Mouse (Mus musculus) thymus, postnatal 10 days (tissue): ENCODE data around the gene Glb1l.
A peak's percentile ranks its signal among the peaks of the same experiment; 100 is the strongest.
"Not testable (repeated sequence)": the region's sequence is repeated elsewhere in the genome, so short reads cannot be mapped to it uniquely, and the experiment has no call there.

ENCODE experiments used
- DNase-seq, 2 experiments: peaks; one replicate each; pipeline ENCODE4 v3.0.0; 2021; ENCODE audit warnings: low spot score in 2 of 2

Gene Glb1l

GRCm38 (mm10) chr1:75210136-75211087, at the start of gene Glb1l, which contains the start of gene Stk16:
TSS of gene Glb1l (minus strand) at chr1:75210813.
TSS of gene Stk16 (plus strand) at chr1:75210838.
- DNase-seq, result peak; percentile 91 to 96

DNA sequence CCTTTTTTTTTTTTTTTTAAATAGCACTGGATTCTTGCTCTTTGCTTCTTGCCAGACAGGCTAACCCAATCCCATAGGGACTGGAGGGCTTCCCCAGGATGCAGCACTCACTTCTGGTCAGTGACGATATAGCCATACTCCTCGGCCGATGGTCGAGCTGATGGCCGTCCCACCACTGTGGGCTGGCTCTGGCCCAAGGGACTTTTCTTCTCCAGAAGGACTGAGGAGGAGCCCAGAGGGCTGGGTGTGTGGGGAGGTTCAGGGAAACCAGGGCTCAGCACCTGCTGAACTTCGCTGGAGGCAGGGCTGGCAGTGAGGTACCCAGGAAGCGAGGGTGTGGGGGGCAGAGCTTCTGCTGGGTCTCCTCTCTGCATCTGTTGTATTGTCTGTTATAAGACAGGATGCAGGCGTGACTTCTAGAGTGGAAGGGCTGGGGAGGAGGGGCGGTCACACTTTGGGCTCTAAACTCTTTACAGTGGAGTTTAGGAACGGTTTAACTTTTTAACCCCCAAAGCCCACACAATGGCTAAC, 45.0 kb upstream of the Glb1l start:
- DNase-seq, result peak; percentile 64 to 72

DNA sequence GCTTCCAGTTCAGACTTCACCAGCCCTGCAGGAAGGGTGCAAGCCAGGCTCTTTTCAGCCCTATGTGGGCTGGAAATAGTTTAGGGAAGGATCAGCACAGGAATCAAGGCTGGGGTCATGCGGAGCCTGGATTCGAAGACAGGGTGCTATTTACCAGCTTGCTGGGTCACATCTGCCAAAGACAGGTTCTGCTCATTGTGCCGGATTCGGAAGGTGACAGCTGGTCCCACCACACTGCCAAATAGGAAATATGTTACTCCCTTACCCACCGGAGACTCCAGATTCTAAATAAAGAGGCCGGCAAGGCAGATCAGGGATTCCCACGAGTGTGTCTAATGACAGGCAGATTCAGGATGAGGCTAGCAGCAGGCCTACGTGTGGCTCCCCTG, 44.0 kb upstream of the Glb1l start:
- no peak for DNase-seq

DNA sequence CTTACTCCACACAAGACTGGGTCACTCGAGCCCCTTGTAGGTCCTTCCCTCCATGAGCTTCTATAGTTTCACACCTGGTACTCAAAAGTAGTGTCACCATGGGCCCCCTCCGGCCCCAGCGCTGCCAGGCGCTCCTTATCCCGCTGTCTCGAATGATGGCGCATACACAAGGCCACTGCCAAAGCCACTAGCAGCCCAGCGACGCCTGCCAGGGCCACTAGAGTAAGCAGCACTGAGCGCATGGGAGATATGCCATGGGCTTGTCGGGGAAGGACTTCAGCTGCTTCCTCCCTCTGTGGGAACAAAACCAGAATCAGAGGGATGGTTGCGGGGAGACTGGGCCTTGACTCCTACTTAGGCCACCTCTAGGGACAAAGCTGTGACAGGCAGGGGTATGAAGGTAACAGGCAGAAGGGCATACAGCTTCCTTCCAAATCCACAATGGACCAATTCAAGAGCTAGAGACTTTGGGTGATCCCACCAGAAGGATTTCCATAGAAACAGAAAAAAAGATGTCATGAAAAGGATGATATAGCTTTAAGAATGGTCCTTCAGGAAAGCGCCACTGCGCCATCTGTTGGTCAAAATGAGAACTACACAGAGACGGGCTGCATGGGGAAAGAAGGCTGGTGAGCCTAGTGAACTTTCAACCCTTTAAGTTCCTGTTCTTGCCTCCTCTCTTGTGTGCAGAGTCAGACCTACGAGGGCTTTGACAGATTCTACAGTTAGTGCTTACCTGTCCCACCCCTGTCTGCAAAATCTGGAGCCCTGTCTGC, 43.4 kb upstream of the Glb1l start:
- peak; percentile 74 to 89 for DNase-seq

DNA sequence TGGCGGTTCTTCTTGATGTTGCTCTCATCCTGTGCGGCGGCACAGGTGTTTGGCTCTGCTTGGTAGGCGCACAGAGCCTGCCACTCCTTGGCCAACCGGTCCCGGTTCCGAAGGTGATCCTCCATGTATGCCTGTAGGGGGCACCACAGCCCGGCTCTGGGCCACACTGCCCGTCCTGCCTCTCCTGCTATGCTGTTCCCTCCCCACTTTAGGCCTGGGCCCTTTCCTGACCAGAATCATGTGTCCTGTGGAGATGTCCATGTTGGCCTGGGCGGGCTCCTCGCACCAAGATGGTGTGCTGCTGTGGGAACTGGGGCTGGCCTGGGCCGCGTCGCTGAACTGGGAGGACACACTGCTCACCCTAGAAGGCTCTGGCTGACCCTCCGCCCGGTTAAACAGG, 42.4 kb upstream of the Glb1l start:
- no peak for DNase-seq

DNA sequence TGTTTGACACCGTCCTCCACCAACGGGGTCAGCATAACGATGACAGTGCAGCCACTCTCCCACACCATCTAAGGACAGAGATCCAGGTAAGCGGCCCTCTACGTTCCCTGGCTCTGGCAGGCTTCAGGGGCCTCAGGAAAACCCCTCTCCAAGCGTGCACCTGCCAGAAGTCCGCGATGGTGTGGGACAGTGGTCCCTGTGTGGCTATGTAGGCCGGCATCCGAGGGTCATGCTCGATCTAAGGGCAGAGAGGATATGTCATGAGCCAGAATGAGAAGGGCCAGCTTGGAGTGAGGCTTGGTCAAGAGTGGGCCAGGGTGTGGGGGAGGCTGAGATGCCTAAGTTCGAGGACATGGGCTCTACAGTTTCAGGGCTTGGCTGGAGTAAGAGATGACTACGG, 41.7 kb upstream of the Glb1l start:
- no peak for DNase-seq

DNA sequence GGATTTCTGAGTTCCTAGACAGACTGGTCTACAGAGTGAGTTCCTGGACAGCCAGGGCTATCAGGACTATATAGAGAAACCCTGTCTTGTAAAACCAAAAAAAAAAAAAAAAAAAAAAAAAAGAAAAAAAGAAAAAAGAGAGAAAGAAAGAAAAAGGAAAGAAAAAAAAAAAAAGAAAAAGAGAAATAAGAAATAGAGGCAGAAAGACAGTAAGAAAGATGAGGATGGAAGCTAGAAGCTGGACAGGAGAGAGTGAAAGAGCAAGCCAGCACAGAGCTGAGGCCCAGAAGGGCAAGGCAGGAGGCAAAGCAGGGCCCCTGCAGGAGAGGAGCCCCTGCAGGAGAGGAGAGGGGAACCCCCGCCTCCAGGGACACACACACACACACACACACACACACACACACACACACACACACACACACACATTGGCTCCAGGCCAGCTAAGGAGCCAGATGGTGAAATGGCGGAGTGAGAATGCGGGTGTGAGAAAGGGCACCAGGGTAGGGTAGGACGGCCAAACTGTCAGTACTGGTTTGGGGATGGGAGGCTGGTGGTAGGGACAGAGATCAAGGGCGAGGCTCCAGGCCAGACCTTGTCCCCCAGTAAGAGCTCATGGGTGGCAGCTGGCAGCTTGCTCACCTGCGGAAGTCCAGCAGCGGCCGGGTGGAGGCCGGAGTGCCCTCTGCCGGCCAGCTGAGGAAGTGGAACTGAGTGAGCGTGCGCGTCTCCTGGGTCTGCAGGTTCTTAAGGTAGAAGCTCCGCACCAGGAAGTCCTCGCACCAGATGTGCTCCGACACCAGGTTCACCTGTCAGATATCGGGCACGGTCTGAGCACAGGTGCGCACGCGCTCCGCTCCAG, 40.7 kb upstream of the Glb1l start:
- DNase-seq, result peak; percentile 76 to 83

DNA sequence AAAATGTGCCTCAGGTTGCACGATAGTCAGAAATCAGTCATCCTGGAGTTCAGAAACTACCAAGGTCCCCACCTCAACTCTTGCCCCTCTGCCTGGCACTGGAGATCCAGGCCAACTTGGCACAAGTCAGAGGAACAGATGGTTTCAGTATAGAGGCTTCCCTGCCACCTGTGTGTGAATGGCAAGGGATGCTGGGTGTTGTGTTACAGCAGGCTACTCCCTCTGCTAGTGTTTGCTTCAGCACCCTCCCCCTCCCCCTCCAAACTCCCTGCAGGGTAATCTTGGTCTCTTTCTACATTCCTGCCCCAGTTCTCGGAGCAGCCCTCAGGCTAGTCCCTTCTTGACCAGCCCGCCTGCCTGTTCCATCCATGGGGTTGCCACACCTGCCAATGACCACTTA, 39.9 kb upstream of the Glb1l start:
- DNase-seq, result no peak

DNA sequence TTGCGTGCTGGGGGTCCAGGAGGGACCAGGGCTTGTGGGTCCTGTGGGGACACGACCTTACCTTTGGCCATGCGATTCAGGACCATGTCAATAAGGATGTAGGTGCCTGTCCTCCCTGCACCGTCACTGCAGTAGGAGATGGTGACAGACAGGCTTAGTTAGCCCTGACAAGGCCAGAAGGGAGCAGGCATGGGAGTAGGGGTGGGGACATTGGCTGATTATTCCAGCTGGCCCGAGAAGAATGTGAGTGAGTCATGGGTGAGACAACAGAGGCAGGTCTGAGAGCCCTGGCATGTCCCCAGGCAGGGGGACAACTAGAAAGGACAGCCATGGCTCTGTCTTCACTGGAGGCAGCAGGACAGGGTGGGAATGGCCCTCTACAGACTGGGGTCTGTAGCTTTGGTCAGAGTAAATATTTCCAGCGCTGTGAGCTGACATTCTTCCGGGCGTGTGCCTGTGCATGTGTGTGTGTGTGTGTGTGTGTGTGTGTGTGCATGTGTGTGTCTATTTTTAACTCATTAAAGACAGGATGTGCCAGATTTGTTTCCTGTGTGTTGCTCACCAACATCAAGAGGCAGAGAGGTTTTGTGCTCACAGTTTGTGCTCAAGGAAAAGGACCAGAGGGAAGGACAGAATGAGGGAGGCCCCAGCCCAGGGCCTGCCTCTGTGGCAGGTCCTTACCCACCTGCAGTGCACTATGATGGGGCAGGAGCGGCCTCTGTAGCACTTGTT, 37.6 kb upstream of the Glb1l start:
- DNase-seq, result no peak

DNA sequence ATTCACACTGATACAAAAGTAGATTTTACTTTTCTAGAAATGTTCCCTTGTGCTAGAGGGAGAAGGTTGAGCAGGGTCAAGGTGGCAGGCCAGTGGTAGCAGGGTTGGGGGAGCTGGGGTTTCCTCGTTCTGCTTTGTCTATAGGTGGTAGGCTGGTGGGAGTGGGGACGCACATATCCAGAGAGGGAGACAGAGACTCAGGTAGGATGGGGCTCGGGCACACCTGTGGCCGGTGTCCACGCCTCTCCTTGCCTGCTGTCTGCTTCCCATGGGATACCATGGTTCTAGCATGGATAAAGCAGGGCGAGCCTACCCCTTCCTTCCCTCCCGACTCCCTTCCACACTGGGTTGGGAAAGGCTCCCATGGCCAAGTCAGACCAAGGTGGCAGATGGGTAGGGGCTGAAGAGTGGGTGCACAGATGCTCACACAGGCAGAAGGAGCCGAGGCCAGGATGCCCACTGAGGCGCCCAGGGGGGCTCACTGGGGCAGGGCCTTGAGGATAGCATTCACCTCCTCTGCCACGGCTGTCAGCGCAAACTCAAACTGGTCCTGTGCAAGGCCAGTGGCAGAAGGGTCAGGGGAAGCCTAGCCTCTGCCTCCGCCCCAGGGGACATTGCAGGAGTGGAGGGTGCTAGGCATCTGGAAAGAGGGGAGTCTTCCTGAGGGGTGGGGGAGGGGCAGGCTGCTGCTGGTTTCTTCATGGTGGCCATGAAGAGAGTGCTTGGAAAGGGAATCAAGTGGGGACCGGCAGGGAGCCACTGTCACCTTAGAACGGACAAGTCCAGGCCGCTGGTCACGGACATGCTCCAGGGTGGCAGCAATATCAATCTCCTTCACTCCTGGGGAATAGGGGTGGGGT, 36.7 kb upstream of the Glb1l start:
- DNase-seq, result no peak

- no peak for DNase-seq
These were observed 34.2 kb upstream of the Glb1l start for GRCm38 (mm10) chr1:75244836-75245235.

GRCm38 (mm10) chr1:75244175-75244826, 33.7 kb upstream of the Glb1l start:
- no peak for DNase-seq

DNA sequence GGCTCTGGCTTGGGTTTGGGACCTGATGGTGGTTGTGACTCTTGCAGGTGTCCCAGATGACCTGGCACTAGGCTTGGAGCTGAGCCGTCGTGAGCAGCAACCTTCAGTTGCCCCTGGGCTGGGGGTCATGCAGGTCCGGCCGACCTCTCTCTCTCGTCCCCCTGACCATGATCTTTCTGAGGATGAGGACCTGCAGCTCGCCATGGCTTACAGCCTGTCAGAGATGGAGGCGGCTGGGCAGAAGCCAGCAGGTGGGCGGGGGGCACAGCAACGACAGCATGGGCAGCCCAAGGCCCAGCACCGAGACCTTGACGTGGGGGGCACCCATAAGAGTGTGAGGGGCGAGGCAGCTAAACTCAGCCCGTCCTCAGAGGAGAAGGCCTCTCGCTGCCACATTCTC, 32.8 kb upstream of the Glb1l start:
- no peak for DNase-seq

GRCm38 (mm10) chr1:75239591-75239990, 29.0 kb upstream of the Glb1l start:
- no peak for DNase-seq

DNA sequence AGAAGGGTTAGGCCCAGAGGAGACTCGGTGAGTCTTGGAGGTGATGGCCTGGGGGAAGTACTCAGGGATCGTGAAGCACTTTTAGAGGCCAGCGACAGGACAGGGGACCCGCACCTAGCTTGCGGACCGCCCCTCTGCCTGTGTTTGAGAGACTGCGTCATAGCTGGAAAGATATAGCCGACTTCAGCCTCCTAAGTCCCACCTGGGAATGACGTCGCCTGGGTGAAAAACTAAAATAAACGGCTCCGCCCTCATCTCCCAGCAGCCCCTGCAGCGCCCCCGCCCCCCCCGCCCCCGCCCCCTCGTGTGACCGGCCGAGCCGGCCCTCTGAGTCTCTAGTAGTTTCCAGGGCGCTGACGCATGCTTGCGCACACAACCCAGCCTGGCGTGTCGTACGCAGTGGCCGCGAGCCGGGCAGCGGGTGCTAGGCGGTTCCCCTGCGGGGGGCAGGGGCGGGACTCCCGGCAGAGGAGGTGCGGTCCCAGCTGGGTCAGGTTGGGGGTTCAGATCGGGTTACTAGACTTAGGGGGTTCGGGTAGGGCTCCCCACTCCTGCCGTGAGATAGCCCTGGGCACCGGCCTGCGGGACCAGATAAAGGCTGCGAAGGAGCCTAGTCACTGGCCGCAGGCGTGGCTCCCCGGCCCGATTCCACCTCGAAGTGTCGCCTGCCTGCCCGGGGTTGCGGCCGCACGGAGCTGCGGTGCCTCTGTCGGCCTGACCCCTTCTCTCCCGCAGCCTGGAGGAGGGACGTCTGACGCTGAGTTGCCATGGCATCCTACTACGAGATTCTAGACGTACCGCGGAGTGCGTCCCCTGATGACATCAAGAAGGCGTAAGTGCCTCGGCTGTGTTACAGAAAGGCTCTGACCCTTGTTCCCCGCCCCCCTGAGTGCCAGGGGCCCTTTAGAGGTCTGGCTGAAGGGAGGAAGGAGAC, 25.8 kb upstream of the Glb1l start, which contains the start of gene Dnajb2:
TSS of gene Dnajb2 (plus strand) at position 290 of the 934 bp plus-strand sequence.
- DNase-seq, result peak; percentile 40 to 57

- DNase-seq, result peak; percentile 56 to 62
These were observed 24.0 kb upstream of the Glb1l start for GRCm38 (mm10) chr1:75234606-75235005.

DNA sequence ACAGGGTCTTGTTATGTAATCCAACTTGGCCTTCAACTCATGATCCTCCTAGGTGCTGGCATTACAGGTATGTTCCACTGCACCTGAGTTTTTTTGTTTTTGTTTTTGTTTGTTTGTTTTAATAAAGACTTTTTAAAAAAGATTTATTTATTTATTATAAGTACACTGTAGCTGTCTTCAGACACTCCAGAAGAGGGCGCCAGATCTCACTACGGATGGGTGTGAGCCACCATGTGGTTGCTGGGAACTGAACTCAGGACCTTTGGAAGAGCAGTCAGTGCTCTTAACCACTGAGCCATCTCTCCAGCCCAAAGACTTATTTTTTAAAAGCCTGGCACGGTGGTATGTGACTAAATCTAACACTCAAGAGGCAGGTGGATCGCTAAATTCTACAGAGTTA, 21.9 kb upstream of the Glb1l start:
- not testable (repeated sequence) for DNase-seq

GRCm38 (mm10) chr1:75231664-75232152, 21.1 kb upstream of the Glb1l start, which contains the start of gene A630095N17Rik:
TSS of gene A630095N17Rik (minus strand) at chr1:75232102.
- DNase-seq, result no peak
